Mouse (Mus musculus): ENCODE measurements around the gene Tshz2.
A peak's percentile ranks its signal among the peaks of the same experiment; 100 is the strongest.

Gene Tshz2

GRCm38 (mm10) chr2:169871436-169872060 lies 238.7 kb downstream of the Tshz2 start:
- no peak for DNase-seq

DNA sequence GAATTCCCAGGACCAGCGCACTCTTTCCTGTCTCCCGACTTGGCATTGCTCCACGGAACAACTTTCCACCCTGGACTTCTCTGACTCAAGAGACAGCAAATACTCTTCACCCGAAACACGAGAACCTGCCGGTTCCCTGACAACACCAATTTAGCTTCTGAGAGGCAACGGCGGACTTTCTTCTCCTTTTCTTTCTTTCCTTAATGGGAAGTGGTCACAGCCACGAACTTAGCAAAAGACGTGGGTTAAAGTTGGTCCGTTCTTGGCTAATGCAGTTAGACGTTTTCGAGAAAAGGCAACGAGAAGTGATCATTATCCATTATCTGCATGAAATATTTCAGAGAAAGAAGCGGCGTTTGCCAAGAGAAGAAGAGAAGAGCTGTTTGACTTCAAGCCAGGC lies 240.6 kb downstream of the Tshz2 start:
- DNase-seq: no peak

DNA sequence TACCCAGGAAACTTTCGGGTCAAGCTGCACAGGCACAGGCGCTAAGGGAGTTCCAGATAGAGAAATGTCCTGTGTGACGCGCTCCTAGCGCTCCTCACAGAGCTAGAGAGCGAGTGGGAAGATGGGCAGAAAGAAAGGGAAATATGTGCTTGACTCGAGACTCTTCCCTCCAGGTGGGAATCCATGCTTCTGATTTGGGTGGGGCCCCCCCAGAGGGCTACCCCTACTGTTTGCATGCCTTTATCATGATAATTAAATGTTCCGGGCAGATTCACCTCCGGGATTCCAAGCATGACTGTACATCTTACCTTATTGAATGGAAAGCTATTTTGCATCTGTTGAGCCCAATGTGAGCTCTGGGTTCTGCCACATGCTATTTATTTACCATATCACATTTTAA lies 255.1 kb downstream of the Tshz2 start:
- DNase-seq: no peak

DNA sequence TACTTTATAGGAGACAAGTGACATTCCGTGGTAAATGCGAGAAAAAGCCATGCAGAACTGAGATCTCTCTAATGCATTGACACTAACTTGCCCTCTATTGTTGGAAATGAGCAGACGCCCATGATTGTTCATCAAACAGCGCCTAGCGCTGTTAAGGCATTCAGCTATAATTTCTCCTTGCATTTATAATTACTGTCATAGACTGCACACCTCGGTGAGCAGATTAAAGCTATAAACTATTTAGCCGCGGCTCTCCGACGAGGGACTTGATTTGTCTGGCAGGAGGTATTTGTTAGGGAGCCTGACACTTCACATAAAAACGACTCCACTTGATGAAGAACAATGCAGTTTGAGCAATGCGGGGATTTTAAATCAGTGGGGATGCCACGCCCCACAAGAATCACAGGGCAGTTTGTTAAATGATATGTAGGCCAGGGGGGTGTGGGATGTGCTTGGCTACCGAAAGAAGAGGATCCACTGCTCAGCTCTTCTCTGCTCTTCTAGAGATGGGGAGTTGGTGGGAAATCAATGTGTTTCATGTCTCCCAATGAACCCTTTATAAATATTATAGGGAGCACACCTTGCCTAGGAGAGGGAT lies 259.7 kb downstream of the Tshz2 start:
- DNase-seq: no peak

DNA sequence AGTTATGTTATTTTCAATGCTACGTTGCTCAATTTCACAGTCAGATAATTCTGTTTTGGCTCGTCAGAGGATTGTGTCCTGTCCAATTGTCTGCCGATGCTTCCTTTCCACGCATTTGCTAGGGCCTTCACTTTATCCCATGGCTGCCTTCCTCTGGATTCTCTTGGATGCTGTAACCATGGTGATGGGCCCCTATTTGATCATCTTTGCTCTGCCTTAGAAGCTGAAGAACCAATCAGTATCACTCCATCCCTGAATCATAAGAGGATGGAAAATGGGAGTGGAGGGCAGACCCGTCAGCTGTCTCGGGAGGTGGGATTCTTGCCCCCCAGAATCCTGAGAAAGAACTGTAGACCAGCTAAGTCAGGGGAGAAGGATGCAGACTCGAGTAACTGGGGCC lies 270.1 kb downstream of the Tshz2 start:
- DNase-seq: no peak

DNA sequence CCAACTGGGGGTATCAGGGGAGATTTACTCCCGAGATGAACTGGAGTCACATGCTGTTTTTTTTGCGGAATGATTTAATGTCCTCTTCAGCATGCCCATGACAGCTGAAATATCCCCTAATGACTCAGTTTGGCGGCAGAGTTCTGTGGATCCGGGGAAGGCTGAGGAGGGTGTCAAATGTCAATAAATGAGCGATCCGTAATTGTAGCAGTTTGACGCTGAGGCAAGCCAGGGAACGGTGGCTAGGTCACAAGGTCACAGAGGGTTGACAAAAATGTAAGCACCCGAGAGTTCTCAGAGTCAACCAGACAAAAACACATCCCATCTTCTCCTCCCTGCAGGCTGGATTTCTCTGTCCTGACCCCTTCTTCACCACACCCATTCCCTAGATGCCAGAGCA lies 273.6 kb downstream of the Tshz2 start:
- DNase-seq: peak in 1 of 2 experiments; percentile 35

DNA sequence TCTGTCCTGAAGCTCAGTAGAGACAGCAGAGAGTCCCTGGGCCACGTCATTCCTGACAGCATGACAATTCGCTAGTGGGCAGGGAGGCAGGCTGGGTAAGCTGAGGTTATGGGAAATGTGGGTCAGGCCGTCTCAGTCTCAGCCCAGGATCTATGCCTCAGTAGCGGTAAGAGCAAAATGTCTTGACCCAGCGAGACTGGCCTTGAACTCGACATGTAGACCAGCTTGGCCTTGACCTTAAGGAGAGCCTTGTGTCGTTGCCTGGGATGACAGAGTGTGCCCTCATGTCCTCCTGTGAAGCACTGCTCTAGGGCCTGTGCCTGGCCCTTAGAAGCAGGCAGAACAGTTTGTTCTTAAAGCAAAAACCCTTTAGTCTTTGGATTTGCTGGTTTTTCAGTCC lies 275.2 kb downstream of the Tshz2 start:
- DNase-seq: no peak

DNA sequence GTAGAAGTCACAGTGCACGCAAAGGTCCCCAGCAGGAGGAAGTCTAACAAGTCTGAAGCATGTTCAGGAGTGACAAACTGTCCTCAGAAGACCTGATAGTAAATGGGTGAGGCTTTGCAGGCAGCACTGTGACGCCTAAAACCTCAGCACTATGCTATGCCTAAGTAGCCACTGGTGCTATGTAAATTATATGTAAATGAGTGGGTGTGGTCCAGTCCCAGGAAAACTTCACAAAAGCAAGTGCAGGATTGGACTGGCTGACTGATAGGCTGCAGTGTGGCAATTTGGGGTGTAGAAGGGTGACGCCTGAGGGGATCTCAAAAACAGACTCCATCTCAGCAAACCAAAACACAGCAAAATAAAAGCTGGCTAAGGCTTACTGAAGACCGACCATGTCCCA lies 277.8 kb downstream of the Tshz2 start:
- DNase-seq: no peak

- DNase-seq: no peak
These were observed 280.0 kb downstream of the Tshz2 start for GRCm38 (mm10) chr2:169912826-169913225.

GRCm38 (mm10) chr2:169914903-169915302 lies 282.1 kb downstream of the Tshz2 start:
- peak in 1 of 2 experiments; percentile 32 for DNase-seq

- no peak for DNase-seq
These were observed 282.5 kb downstream of the Tshz2 start for GRCm38 (mm10) chr2:169915326-169915725.

GRCm38 (mm10) chr2:169919111-169919695 lies 286.4 kb downstream of the Tshz2 start:
- peak in 1 of 2 experiments; percentile 35 for DNase-seq

DNA sequence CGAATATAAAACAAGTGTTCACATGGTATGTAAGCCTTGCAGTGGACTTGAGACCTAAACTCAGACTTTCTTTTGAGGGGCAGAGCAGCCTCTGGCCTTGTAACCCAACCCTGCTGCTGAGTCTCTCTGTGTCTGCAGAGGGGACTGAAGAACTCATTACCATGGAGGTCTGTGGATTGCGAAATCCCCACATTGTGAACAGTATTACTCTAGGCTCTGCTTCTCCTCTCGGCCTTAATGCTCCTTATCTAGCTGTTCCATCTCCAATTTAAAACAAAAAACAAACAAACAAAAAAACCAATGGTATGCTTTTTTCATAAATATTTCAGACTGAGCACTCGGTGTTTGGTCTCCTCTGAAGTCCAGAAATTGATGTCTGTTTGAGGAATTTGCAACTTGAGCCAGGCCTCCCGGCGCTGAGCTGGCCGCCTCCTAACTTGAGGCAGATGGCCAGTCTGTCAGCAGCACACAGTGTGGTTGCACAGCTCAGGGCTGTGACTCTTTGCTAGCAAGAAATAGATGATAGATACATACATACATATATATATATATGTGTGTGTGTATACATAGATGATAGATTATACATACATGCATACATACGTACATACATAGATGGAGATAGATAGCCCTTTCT lies 291.5 kb downstream of the Tshz2 start:
- peak; percentile 23 to 38 for DNase-seq

GRCm38 (mm10) chr2:169925466-169925865 lies 292.7 kb downstream of the Tshz2 start:
- DNase-seq: peak; percentile 24 to 42

DNA sequence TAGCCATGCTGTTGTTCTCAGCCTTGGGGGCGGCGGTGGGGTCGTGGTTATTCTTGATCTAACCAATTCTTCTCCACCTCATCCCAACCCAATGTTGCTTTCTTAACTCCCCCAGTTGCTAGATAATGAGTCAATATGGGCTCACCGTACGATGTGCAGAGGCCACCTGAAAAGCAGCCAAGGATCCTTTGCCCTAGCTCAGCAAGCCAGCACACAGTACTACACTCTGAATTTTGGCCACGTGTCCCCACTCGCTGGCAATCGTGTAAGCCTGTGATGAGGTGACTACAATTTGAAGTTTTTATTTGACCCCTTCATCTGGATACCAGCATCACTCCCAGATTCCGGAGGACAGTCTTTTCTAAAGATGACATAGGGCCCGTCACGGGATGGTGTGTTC lies 293.2 kb downstream of the Tshz2 start:
- no peak for DNase-seq

DNA sequence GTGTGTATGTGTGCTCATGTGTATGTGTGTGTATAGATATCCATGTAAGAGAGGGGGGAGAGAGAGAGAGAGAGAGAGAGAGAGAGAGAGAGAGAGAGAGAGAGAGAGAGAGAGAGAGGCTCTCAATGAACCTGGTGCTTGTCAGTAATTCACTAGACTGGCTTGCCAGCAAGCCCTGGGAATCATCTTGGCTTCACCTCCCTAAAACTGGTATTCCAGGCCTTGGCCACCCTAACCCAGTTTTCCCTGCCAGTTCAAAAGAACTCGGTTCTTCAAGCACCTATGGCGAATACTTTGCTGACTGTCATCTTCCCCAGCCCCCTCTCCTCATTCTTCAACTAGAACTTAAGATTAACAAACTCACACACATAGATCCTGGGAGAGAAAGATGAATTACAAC lies 294.6 kb downstream of the Tshz2 start:
- DNase-seq: no peak

- DNase-seq: peak; percentile 76 to 79
These were observed 295.8 kb downstream of the Tshz2 start for GRCm38 (mm10) chr2:169928447-169929120.

DNA sequence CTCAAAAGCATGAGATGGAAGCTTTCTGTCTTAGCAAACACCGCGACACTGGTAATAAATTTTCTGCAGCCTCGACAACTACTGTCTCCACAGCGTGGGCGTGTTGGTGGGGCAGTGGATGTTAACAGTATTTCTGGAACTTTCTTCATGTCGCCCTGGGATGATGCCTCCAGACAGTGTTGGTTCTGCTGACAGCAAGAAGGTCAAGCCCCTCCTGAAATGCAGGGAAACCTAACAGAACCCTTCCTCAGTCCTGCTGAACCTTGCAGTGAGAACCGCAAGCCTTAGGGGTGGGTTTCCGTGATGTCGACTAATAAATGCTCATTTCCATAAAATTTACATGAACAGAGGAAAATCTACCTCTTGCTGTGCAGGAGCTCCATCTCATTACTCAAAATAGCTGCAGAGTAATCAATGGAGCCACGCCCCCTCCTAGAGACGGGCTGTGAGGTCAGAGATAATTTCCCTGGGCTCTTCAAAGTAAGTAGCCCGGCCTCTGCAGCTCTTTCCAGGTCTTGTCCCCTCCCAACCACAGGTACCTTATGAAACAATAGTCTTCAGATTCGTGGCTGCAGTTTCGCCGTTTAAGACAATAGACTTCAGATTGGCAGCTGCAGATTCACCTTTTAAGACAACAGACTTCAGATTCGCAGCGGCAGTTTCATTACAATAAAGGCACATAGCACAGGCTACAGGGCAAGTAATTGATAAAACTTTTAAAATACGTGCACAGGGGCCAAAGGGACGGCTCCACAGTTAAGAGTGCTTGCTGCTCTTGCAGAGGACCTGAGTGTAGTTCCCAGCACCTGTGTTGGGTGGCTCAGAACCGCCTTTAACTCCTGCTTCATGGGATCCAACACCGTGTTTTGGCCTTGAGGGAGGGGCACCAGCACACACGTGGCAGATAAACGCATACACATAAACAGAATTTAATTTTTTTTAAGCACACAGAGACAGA lies 297.0 kb downstream of the Tshz2 start:
- DNase-seq: peak; percentile 54 to 71

DNA sequence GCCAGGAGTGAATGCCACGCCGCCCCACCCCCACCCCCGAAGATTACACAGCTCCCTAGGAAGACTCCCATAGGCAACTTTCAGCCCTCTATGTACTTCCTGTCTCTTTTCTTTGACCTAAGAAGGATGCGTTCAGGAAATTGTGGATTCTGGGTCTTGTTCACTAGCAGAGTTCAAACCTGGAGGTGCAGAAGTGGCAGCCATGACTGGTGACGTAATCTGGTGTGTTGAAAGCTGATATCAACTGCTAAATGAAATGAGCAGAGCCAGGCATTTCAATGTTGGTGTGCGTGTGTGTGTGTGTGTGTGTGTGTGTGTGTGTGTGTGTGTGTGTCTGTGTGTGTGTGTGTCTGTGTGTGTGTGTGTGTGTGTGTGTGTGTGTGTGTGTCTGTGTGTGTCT lies 302.8 kb downstream of the Tshz2 start:
- no peak for DNase-seq

DNA sequence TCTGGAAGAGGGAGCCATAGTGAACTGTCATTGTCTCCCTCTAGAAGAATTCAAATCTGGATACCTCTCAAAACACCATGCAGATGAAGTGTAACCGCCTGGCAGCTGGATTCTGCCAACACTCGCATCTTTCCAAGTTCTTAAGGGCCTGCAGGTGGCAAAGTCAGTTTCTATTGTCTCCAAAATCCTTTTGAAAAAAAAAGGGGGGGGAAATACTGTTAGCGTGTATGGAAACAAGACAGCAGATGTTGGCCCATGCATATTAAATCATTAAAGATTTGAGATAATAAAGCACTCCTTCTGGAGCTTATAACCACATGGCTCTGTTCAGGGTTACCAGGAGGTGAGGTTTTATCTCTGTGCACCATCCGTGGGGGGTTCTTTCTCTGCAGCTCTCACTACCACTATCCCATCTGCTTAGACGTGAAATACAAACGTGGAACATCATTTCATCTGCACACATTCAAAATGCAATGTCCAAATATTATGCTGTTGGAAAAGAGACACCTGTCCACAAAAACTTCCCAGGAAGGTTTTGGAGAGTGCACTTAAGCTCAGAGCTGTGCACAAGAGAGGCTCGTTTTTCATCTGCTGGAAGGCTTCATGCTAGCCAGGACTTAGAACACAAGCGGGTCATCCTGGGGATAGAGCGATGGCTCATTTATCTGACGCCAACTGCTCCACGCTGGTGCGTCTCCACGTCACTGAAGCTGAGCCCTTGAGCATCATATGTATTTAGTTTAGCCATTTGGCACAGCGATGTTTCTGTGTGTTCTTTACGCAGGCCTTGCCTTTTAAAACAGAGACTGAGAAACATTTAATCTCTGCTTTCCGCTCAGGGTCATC lies 307.7 kb downstream of the Tshz2 start:
- DNase-seq: no peak

DNA sequence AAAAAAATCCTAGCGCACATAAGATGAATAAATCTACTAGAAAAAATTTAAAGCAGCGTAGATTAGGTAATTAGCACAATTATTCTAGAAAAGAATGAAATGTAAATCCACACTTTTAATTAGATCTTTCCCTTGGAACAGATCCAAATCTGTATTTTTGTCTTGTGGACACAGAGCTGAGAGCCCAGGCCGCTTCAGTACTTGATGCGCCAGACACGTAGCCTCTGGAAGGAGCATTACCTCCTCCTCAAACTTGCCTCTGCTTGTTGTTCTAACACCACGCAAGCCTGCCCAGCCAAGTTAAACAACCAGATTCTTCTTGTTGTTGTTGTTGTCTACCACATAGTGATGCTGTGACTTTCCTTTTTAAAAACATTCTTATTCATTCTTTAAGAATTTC lies 310.9 kb downstream of the Tshz2 start:
- DNase-seq: peak in 1 of 2 experiments; percentile 11
